Mouse (Mus musculus): ENCODE measurements around the gene Zfp697. TPM values are rescaled to one million over a fixed set of nuclear protein-coding genes. Genes with fewer than 3 reads are reported as not detected.
A peak's percentile ranks its signal among the peaks of the same experiment; 100 is the strongest.

Gene Zfp697
- polyA plus RNA-seq, 1 experiment from 2014 or later = 6.8 TPM

GRCm38 (mm10) chr3:98348705-98349104 is 33.6 kb upstream of the Zfp697 start:
- Histone ChIP-seq H3K4me1 (peaks cover 12% of the 10 kb centered on the region), H3K4me3 (no peak overlapping the region), H3K27me3 (ENCODE audit: low read depth, poor library complexity, severe bottlenecking) (no peaks in the 10 kb centered on the region), H3K9me3 (replicated peaks) (no peaks in the 10 kb centered on the region), H3K27ac (replicated peaks) (no peak overlapping the region), H3K36me3 (no peaks in the 10 kb centered on the region)
- 21% methylated on average over 8 of the region's 8 CpGs for WGBS
- peak; percentile 38 for DNase-seq (ENCODE audit: low spot score)

DNA sequence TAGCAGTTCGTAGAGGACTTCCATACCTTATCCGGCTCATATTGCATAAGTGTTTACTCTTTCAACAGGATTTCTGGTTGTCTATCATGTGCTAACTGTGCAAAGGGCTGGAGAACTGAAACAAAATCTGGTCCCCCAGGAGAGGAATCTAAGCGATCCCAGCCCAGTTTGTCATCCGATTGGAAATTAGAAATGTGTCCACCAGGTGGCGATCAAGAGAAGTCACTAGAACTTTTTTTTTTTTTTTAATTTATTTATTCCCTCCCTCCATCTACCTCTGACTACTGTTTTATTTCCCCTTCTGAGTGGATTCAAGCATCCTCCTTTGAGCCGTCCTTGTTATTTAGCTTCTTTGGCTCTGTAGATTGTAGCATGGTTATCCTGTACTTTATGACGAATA is 28.4 kb upstream of the Zfp697 start:
- WGBS = 38% methylated on average over 7 of the region's 7 CpGs
- no peaks in the 10 kb centered on the region for H3K27me3 ChIP-seq (ENCODE audit: low read depth, poor library complexity, severe bottlenecking)
- peak; percentile 45 for DNase-seq (ENCODE audit: low spot score)
- no peak overlapping the region for H3K27ac ChIP-seq (replicated peaks)
- H3K9me3 ChIP-seq (replicated peaks) = no peaks in the 10 kb centered on the region
- H3K4me1 ChIP-seq = peaks cover 18% of the 10 kb centered on the region
- H3K4me3 ChIP-seq = no peak overlapping the region
- no peaks in the 10 kb centered on the region for H3K36me3 ChIP-seq

- no peaks in the 10 kb centered on the region for H3K9me3 ChIP-seq (replicated peaks)
- no peak overlapping the region for H3K4me3 ChIP-seq
- peak overlapping the region; percentile 28; the same call in 1 of the 2 replicates for H3K27ac ChIP-seq (replicated peaks)
- H3K27me3 ChIP-seq (ENCODE audit: low read depth, poor library complexity, severe bottlenecking) = no peaks in the 10 kb centered on the region
- no peaks in the 10 kb centered on the region for H3K36me3 ChIP-seq
- 78% methylated on average over 10 of the region's 10 CpGs for WGBS
- peaks cover 12% of the 10 kb centered on the region for H3K4me1 ChIP-seq
- no peak for DNase-seq (ENCODE audit: low spot score)
These were observed 26.8 kb upstream of the Zfp697 start for GRCm38 (mm10) chr3:98355344-98356025.

GRCm38 (mm10) chr3:98356026-98356365 is 26.3 kb upstream of the Zfp697 start:
- no peak for DNase-seq (ENCODE audit: low spot score)
- H3K4me1 ChIP-seq = peaks cover 12% of the 10 kb centered on the region
- 71% methylated on average over 6 of the region's 6 CpGs for WGBS

GRCm38 (mm10) chr3:98356632-98357370 is 25.5 kb upstream of the Zfp697 start:
- no peak for DNase-seq (ENCODE audit: low spot score)
- Histone ChIP-seq H3K9me3 (replicated peaks) (no peaks in the 10 kb centered on the region), H3K36me3 (no peaks in the 10 kb centered on the region), H3K4me3 (no peak overlapping the region), H3K27ac (replicated peaks) (no peak overlapping the region), H3K27me3 (ENCODE audit: low read depth, poor library complexity, severe bottlenecking) (no peaks in the 10 kb centered on the region), H3K4me1 (peaks cover 12% of the 10 kb centered on the region)
- WGBS = 74% methylated on average over 3 of the region's 3 CpGs

More at GRCm38 (mm10) chr3:98356026-98356365, 26.3 kb upstream of the Zfp697 start:
- H3K27me3 ChIP-seq (ENCODE audit: low read depth, poor library complexity, severe bottlenecking) = no peaks in the 10 kb centered on the region
- no peak overlapping the region for H3K27ac ChIP-seq (replicated peaks)
- H3K9me3 ChIP-seq (replicated peaks) = no peaks in the 10 kb centered on the region
- no peak overlapping the region for H3K4me3 ChIP-seq
- H3K36me3 ChIP-seq = no peaks in the 10 kb centered on the region

GRCm38 (mm10) chr3:98362753-98363152 is 19.5 kb upstream of the Zfp697 start:
- no peak overlapping the region for H3K27ac ChIP-seq (replicated peaks)
- no peaks in the 10 kb centered on the region for H3K4me1 ChIP-seq
- WGBS = 38% methylated on average over 2 of the region's 2 CpGs
- no peaks in the 10 kb centered on the region for H3K36me3 ChIP-seq
- H3K4me3 ChIP-seq = no peak overlapping the region
- H3K27me3 ChIP-seq (ENCODE audit: low read depth, poor library complexity, severe bottlenecking) = no peaks in the 10 kb centered on the region
- no peaks in the 10 kb centered on the region for H3K9me3 ChIP-seq (replicated peaks)
- DNase-seq (ENCODE audit: low spot score) = no peak

GRCm38 (mm10) chr3:98366086-98366485 is 16.2 kb upstream of the Zfp697 start:
- H3K36me3 ChIP-seq = no peaks in the 10 kb centered on the region
- H3K4me1 ChIP-seq = no peaks in the 10 kb centered on the region
- H3K4me3 ChIP-seq = no peak overlapping the region
- H3K9me3 ChIP-seq (replicated peaks) = no peaks in the 10 kb centered on the region
- H3K27ac ChIP-seq (replicated peaks) = no peak overlapping the region
- 80% methylated on average over 3 of the region's 3 CpGs for WGBS
- DNase-seq (ENCODE audit: low spot score) = no peak
- H3K27me3 ChIP-seq (ENCODE audit: low read depth, poor library complexity, severe bottlenecking) = no peaks in the 10 kb centered on the region

DNA sequence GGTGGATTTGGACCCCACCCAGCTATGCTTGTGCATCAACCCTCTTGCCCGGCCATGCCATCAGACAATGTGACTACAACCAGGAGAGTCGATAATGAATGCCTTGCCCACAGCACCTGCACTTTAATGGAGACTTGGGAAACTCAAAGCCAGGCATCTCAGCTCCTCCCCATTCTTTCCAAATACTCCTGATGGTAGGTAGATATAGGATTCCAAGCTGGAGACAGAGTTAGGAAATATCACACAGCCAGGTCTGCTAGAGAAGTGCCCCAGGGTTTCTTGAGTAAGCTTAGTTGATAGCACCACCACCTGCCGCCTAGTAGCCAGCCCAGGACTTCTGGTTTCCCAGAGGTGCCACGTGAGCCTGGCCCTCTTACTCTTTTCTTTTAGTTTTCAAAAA is 15.4 kb upstream of the Zfp697 start:
- H3K27me3 ChIP-seq (ENCODE audit: low read depth, poor library complexity, severe bottlenecking) = no peaks in the 10 kb centered on the region
- 83% methylated on average over 4 of the region's 4 CpGs for WGBS
- DNase-seq (ENCODE audit: low spot score) = no peak
- H3K4me1 ChIP-seq = no peaks in the 10 kb centered on the region
- no peak overlapping the region for H3K27ac ChIP-seq (replicated peaks)
- H3K9me3 ChIP-seq (replicated peaks) = no peaks in the 10 kb centered on the region; the same call in 1 of the 2 replicates
- no peak overlapping the region for H3K4me3 ChIP-seq
- H3K36me3 ChIP-seq = no peaks in the 10 kb centered on the region

GRCm38 (mm10) chr3:98368283-98368682 is 14.0 kb upstream of the Zfp697 start:
- no peak for DNase-seq (ENCODE audit: low spot score)
- Histone ChIP-seq H3K4me3 (no peak overlapping the region), H3K9me3 (replicated peaks) (no peaks in the 10 kb centered on the region; the same call in 1 of the 2 replicates), H3K4me1 (no peaks in the 10 kb centered on the region), H3K36me3 (no peaks in the 10 kb centered on the region), H3K27me3 (ENCODE audit: low read depth, poor library complexity, severe bottlenecking) (no peaks in the 10 kb centered on the region), H3K27ac (replicated peaks) (no peak overlapping the region)
- 80% methylated on average over 4 of the region's 4 CpGs for WGBS

- H3K4me3 ChIP-seq = no peak overlapping the region
- no peak overlapping the region for H3K27ac ChIP-seq (replicated peaks)
- no peaks in the 10 kb centered on the region for H3K36me3 ChIP-seq
- H3K4me1 ChIP-seq = no peaks in the 10 kb centered on the region
- no peaks in the 10 kb centered on the region; the same call in 1 of the 2 replicates for H3K9me3 ChIP-seq (replicated peaks)
- no peak for DNase-seq (ENCODE audit: low spot score)
- 89% methylated on average over 2 of the region's 2 CpGs for WGBS
- no peaks in the 10 kb centered on the region for H3K27me3 ChIP-seq (ENCODE audit: low read depth, poor library complexity, severe bottlenecking)
These were observed 13.5 kb upstream of the Zfp697 start for GRCm38 (mm10) chr3:98368776-98369175.

GRCm38 (mm10) chr3:98374062-98374719 is 8.1 kb upstream of the Zfp697 start:
- H3K27ac ChIP-seq (replicated peaks) = no peak overlapping the region
- no peaks in the 10 kb centered on the region; the same call in 1 of the 2 replicates for H3K9me3 ChIP-seq (replicated peaks)
- 81% methylated on average over 3 of the region's 3 CpGs for whole genome bisulfite sequencing
- DNase-seq (ENCODE audit: low spot score) = no peak
- H3K4me1 ChIP-seq = peaks cover 5% of the 10 kb centered on the region; the same call in 1 of the 2 replicates
- no peak overlapping the region for H3K4me3 ChIP-seq
- H3K36me3 ChIP-seq = no peaks in the 10 kb centered on the region
- H3K27me3 ChIP-seq (ENCODE audit: low read depth, poor library complexity, severe bottlenecking) = no peaks in the 10 kb centered on the region

GRCm38 (mm10) chr3:98374980-98375379 is 7.3 kb upstream of the Zfp697 start:
- WGBS = 88% methylated on average over 5 of the region's 5 CpGs
- H3K27ac ChIP-seq (replicated peaks) = no peak overlapping the region
- no peaks in the 10 kb centered on the region for H3K27me3 ChIP-seq (ENCODE audit: low read depth, poor library complexity, severe bottlenecking)
- peaks cover 9% of the 10 kb centered on the region; the same call in 1 of the 2 replicates for H3K4me1 ChIP-seq
- H3K4me3 ChIP-seq = no peak overlapping the region
- H3K36me3 ChIP-seq = no peaks in the 10 kb centered on the region
- H3K9me3 ChIP-seq (replicated peaks) = no peaks in the 10 kb centered on the region; the same call in 1 of the 2 replicates
- no peak for DNase-seq (ENCODE audit: low spot score)

DNA sequence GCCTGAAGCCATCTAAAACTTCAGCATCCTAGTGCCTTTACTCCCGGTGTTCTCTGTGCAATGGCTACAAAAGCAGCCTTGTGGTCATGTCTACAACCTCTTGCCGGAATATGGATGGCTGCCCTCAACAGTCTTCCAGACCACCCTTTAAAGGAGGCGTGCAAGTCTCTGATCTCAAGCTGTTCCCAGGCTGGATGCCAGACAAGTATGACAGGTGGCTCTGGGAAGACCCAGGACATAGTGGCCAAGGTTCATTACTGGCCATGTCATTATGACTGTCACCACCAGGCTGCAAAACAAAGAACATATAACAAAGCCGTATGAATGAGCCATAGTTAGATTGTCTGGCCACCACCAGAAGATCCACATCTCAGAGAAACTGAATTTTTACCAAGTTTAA is 4.0 kb upstream of the Zfp697 start:
- no peaks in the 10 kb centered on the region for H3K36me3 ChIP-seq
- WGBS = 86% methylated on average over 4 of the region's 4 CpGs

More for the DNA sequence above, 4.0 kb upstream of the Zfp697 start:
- Histone ChIP-seq H3K4me1 (peaks cover 21% of the 10 kb centered on the region), H3K4me3 (no peak overlapping the region), H3K27me3 (ENCODE audit: low read depth, poor library complexity, severe bottlenecking) (no peaks in the 10 kb centered on the region), H3K27ac (replicated peaks) (no peak overlapping the region), H3K9me3 (replicated peaks) (no peaks in the 10 kb centered on the region)
- DNase-seq (ENCODE audit: low spot score) = no peak
